Mouse (Mus musculus): Measurements from ENCODE around the gene Ndufab1.
A peak's percentile ranks its signal among the peaks of the same experiment; 100 is the strongest.

Ndufab1 gene

GRCm38 (mm10) chr7:122066945-122067516, 34.7 kb downstream of the Ndufab1 start, which contains the start of the genes Ubfd1 and Ears2:
Gene Ubfd1, plus strand, starts transcription at chr7:122067175.
Gene Ears2, minus strand, starts transcription at chr7:122067263.
- DNase-seq, result peak; percentile 95

- DNase-seq, result no peak
Observed at GRCm38 (mm10) chr7:122066102-122066944, 35.4 kb downstream of the Ndufab1 start.

DNA sequence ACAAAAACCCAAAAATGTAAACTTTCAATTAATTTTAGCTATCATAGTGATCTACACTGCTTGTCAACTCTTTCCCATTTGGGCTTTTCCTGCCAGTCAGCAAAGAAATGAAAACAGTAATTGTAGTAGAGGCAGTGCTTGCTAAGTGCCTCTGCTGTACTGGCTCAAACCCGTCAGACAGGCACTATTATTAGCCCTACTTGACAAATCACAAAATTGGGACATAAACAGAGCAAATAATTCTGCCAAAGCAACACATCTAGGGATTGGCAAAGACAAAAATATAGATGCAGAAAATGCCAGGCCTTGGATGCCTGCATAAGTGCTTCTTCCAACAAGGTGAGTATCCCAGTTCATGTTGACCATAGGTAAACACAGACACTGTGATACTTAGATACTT, 36.0 kb downstream of the Ndufab1 start:
- no peak for DNase-seq

GRCm38 (mm10) chr7:122056633-122057032, 45.1 kb downstream of the Ndufab1 start:
- no peak for DNase-seq

GRCm38 (mm10) chr7:122050834-122051233, 50.9 kb downstream of the Ndufab1 start:
- no peak for DNase-seq

DNA sequence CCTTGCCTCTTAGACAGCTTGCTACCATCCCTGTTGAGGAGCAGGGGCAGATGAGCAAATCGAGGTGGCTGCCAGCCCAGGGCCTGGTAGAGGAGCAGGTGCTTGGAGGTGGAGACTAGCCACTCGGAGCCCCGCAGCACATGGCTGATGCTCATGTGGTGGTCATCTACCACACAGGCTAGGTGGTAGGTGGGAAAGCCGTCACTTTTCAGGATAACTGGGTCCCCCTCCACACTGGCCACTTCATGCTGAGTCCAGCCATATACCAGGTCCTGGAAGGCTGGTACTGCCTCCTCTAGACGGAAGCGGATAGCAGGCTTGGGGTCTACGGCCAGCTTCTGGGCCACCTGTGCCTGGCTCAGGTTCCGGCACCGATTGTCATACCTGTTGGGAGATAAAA, 53.5 kb downstream of the Ndufab1 start:
- DNase-seq, result no peak

- no peak for DNase-seq
Observed at GRCm38 (mm10) chr7:122046813-122047212, 54.9 kb downstream of the Ndufab1 start.

- DNase-seq, result no peak
Observed at GRCm38 (mm10) chr7:122045711-122046110, 56.0 kb downstream of the Ndufab1 start.

DNA sequence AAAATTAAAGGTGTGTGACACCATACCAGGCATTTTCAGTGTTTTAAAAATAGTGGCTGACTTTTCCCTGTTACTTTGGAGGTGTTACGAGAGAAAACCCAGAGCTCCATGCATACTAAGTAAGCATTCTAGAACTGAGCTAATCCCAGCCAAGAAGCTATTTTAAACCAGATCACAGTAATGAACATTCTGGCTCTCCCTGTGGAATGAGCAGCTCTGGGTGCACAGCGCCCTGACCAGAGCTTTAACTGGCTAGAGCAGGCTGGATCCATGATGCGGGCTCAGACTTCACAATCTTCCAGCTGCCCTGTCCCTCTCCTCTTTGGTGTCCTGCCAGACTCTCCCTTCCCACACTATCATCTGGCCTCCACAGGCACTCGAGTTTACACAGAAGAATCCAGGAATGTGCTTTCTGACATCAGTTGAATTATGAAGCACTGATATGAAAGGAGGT, 56.5 kb downstream of the Ndufab1 start:
- peak; percentile 34 for DNase-seq

- DNase-seq, result peak; percentile 25
Observed at GRCm38 (mm10) chr7:122044106-122044505, 57.6 kb downstream of the Ndufab1 start.
